Mouse (Mus musculus): ENCODE measurements around the gene Il1f9. TPM values are rescaled to one million over a fixed set of nuclear protein-coding genes. Genes with fewer than 3 reads are reported as not detected.

Il1f9 gene
- polyA plus RNA-seq, 1 experiment from 2014 or later, result not detected

DNA sequence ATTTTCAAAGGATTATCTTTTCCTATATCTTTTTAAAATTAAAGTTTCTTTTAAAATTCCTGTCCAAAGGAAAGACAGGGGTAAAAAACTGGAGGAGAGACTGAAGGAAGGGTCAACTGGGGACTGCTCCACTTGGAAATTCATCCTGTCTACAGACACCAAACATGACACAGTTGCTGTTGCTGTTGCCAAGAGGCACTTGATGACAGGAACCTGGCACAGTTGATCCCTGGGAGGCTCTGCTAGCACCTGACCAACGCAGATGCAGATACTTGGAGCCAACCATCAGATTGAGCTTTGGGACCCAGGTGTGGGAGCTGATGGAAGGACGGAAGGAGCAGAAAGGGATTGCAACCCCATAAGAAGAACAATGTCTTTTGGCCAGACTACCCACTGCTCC is 40.9 kb downstream of the Il1f9 start:
- no peak overlapping the region for H3K9ac ChIP-seq (replicated peaks; ENCODE audit: low read depth, low read length)
- H3K4me3 ChIP-seq (ENCODE audit: low read depth, low read length), result no peak overlapping the region
- no peaks in the 10 kb centered on the region for H3K36me3 ChIP-seq (ENCODE audit: control insufficient read depth, insufficient read depth, low read length)
- H3K4me1 ChIP-seq (ENCODE audit: control insufficient read depth, insufficient read depth, low read length), result no peaks in the 10 kb centered on the region
- no peaks in the 10 kb centered on the region for H3K27me3 ChIP-seq (ENCODE audit: control insufficient read depth, insufficient read depth, low read length)
- no peak for ATAC-seq (ENCODE audit: insufficient number of reproducible peaks, insufficient read depth, low FRiP score, low read depth)
- no peak overlapping the region for H3K27ac ChIP-seq (ENCODE audit: low read length)
- no peaks in the 10 kb centered on the region for H3K9me3 ChIP-seq (ENCODE audit: control insufficient read depth, low read depth, low read length)
- 84% methylated on average over 2 of the region's 2 CpGs for WGBS
- H3K4me2 ChIP-seq (replicated peaks; ENCODE audit: low read depth, low read length), result no peak overlapping the region

Other genes starting within 250 kb of the Il1f9 start
- gene Hnmt, start 137.1 kb upstream of the Il1f9 start, polyA plus RNA-seq (2014; fragmentation: Nextera tagmentation; extraction: Ambion mirVana), result 1.8 and 3.0 TPM in 2 replicates
- not detected in 2 replicates for gene Tbpl2, start 89.9 kb upstream of the Il1f9 start, polyA plus RNA-seq (2014; fragmentation: Nextera tagmentation; extraction: Ambion mirVana)
- not detected in 2 replicates for gene Il1f8, start 33.3 kb upstream of the Il1f9 start, polyA plus RNA-seq (2014; fragmentation: Nextera tagmentation; extraction: Ambion mirVana)
- gene Il1f6, start 28.9 kb downstream of the Il1f9 start, polyA plus RNA-seq (2014; fragmentation: Nextera tagmentation; extraction: Ambion mirVana), result not detected in 2 replicates
- gene Il1f5, start 90.5 kb downstream of the Il1f9 start, polyA plus RNA-seq (2014; fragmentation: Nextera tagmentation; extraction: Ambion mirVana), result not detected in 2 replicates
- not detected in 2 replicates for gene Il1f10, start 104.7 kb downstream of the Il1f9 start, polyA plus RNA-seq (2014; fragmentation: Nextera tagmentation; extraction: Ambion mirVana)
- gene Il1rn, start 150.4 kb downstream of the Il1f9 start, polyA plus RNA-seq (2014; fragmentation: Nextera tagmentation; extraction: Ambion mirVana), result 1.5 and 1.9 TPM in 2 replicates
- 3.4 and 7.9 TPM in 2 replicates for gene Psd4, start 181.1 kb downstream of the Il1f9 start, polyA plus RNA-seq (2014; fragmentation: Nextera tagmentation; extraction: Ambion mirVana)

All from stomach, embryonic 14.5 days (tissue).